Mouse (Mus musculus): ENCODE results near the gene Tcf3. TPM values are rescaled to one million over a fixed set of nuclear protein-coding genes. Genes with fewer than 3 reads are reported as not detected.
A peak's percentile ranks its signal among the peaks of the same experiment; 100 is the strongest.

The Tcf3 gene
- polyA plus RNA-seq, 1 experiment from 2014 or later, result 34.5 TPM

GRCm38 (mm10) chr10:80385811-80386734 lies 47.4 kb downstream of the Tcf3 start:
- Histone ChIP-seq H3K9ac (ENCODE audit: low read depth, low read length) (peak overlapping the region; percentile 87), H3K4me3 (ENCODE audit: low read depth, low read length) (peak overlapping the region; percentile 62), H3K4me2 (replicated peaks; ENCODE audit: low read depth) (peak overlapping the region; percentile 98), H3K27ac (ENCODE audit: low read depth, low read length) (peak overlapping the region; percentile 22; the same call in 1 of the 2 replicates), H3K9me3 (ENCODE audit: control insufficient read depth) (no peaks in the 10 kb centered on the region), H3K36me3 (ENCODE audit: control insufficient read depth, insufficient read depth) (peaks cover 14% of the 10 kb centered on the region; the same call in 1 of the 2 replicates), H3K27me3 (replicated peaks; ENCODE audit: control insufficient read depth, insufficient read depth, low read length) (no peaks in the 10 kb centered on the region), H3K4me1 (replicated peaks; ENCODE audit: control insufficient read depth, insufficient read depth, low read length) (0 out of 2 replicates have a peak, but pooled peaks cover 6% of the 10 kb centered on the region)
- no peak for TF ChIP-seq CTCF (IDR thresholded peaks at IDR 0.05; ENCODE audit: low read depth)
- WGBS, result 1% methylated on average over 34 of the region's 34 CpGs
- ATAC-seq, result no peak

- Histone ChIP-seq H3K9me3 (ENCODE audit: control insufficient read depth) (no peaks in the 10 kb centered on the region), H3K27me3 (replicated peaks; ENCODE audit: control insufficient read depth, insufficient read depth, low read length) (no peaks in the 10 kb centered on the region), H3K9ac (ENCODE audit: low read depth, low read length) (no peak overlapping the region), H3K27ac (ENCODE audit: low read depth, low read length) (no peak overlapping the region), H3K36me3 (ENCODE audit: control insufficient read depth, insufficient read depth) (peaks cover 18% of the 10 kb centered on the region; the same call in 1 of the 2 replicates), H3K4me2 (replicated peaks; ENCODE audit: low read depth) (peak overlapping the region; percentile 98), H3K4me1 (replicated peaks; ENCODE audit: control insufficient read depth, insufficient read depth, low read length) (0 out of 2 replicates have a peak, but pooled peaks cover 6% of the 10 kb centered on the region), H3K4me3 (ENCODE audit: low read depth, low read length) (peak overlapping the region; percentile 62)
- TF ChIP-seq CTCF (IDR thresholded peaks at IDR 0.05; ENCODE audit: low read depth), result no peak
- no peak for ATAC-seq
- WGBS, result 25% methylated on average over 7 of the region's 7 CpGs
Observed at GRCm38 (mm10) chr10:80385310-80385709, 48.1 kb downstream of the Tcf3 start.

- TF ChIP-seq CTCF (IDR thresholded peaks at IDR 0.05; ENCODE audit: low read depth), result no peak
- 67% methylated on average over 7 of the region's 7 CpGs for WGBS
- Histone ChIP-seq H3K4me1 (replicated peaks; ENCODE audit: control insufficient read depth, insufficient read depth, low read length) (0 out of 2 replicates have a peak, but pooled peaks cover 6% of the 10 kb centered on the region), H3K9ac (ENCODE audit: low read depth, low read length) (no peak overlapping the region), H3K36me3 (ENCODE audit: control insufficient read depth, insufficient read depth) (peaks cover 22% of the 10 kb centered on the region; the same call in 1 of the 2 replicates), H3K27me3 (replicated peaks; ENCODE audit: control insufficient read depth, insufficient read depth, low read length) (no peaks in the 10 kb centered on the region), H3K27ac (ENCODE audit: low read depth, low read length) (no peak overlapping the region), H3K4me2 (replicated peaks; ENCODE audit: low read depth) (peak overlapping the region; percentile 98), H3K9me3 (ENCODE audit: control insufficient read depth) (no peaks in the 10 kb centered on the region), H3K4me3 (ENCODE audit: low read depth, low read length) (no peak overlapping the region)
- no peak for ATAC-seq
Observed at GRCm38 (mm10) chr10:80384709-80385108, 48.7 kb downstream of the Tcf3 start.

GRCm38 (mm10) chr10:80384115-80384639 lies 49.3 kb downstream of the Tcf3 start:
- H3K4me3 ChIP-seq (ENCODE audit: low read depth, low read length), result no peak overlapping the region
- no peak for ATAC-seq
- H3K9ac ChIP-seq (ENCODE audit: low read depth, low read length), result no peak overlapping the region
- H3K27me3 ChIP-seq (replicated peaks; ENCODE audit: control insufficient read depth, insufficient read depth, low read length), result no peaks in the 10 kb centered on the region
- H3K36me3 ChIP-seq (ENCODE audit: control insufficient read depth, insufficient read depth), result peaks cover 25% of the 10 kb centered on the region; the same call in 1 of the 2 replicates
- H3K9me3 ChIP-seq (ENCODE audit: control insufficient read depth), result no peaks in the 10 kb centered on the region
- 85% methylated on average over 4 of the region's 4 CpGs for WGBS
- no peak for TF ChIP-seq CTCF (IDR thresholded peaks at IDR 0.05; ENCODE audit: low read depth)
- H3K4me1 ChIP-seq (replicated peaks; ENCODE audit: control insufficient read depth, insufficient read depth, low read length), result 0 out of 2 replicates have a peak, but pooled peaks cover 6% of the 10 kb centered on the region
- no peak overlapping the region for H3K27ac ChIP-seq (ENCODE audit: low read depth, low read length)
- peak overlapping the region; percentile 17; the same call in 1 of the 2 replicates for H3K4me2 ChIP-seq (replicated peaks; ENCODE audit: low read depth)

GRCm38 (mm10) chr10:80383431-80383830 lies 50.0 kb downstream of the Tcf3 start:
- Histone ChIP-seq H3K4me2 (replicated peaks; ENCODE audit: low read depth) (no peak overlapping the region), H3K9me3 (ENCODE audit: control insufficient read depth) (no peaks in the 10 kb centered on the region), H3K27me3 (replicated peaks; ENCODE audit: control insufficient read depth, insufficient read depth, low read length) (no peaks in the 10 kb centered on the region), H3K4me1 (replicated peaks; ENCODE audit: control insufficient read depth, insufficient read depth, low read length) (0 out of 2 replicates have a peak, but pooled peaks cover 3% of the 10 kb centered on the region), H3K4me3 (ENCODE audit: low read depth, low read length) (no peak overlapping the region), H3K9ac (ENCODE audit: low read depth, low read length) (no peak overlapping the region), H3K36me3 (ENCODE audit: control insufficient read depth, insufficient read depth) (peaks cover 25% of the 10 kb centered on the region; the same call in 1 of the 2 replicates), H3K27ac (ENCODE audit: low read depth, low read length) (peak overlapping the region; percentile 2; the same call in 1 of the 2 replicates)
- TF ChIP-seq CTCF (IDR thresholded peaks at IDR 0.05; ENCODE audit: low read depth), result peak; percentile 56
- ATAC-seq, result no peak
- WGBS, result 52% methylated on average over 4 of the region's 4 CpGs

Data from intestine, postnatal 0 days (tissue).